Mouse (Mus musculus) testis, adult 2 months (tissue): ENCODE results near the gene Vav2.

Source experiments
- CTCF ChIP-seq: fragments of 200-500 bp; IDR thresholded peaks from 2 replicates; pipeline ENCODE4 v1.5.1; 2012; ENCODE audit warnings: low read depth, mild to moderate bottlenecking, inconsistent platforms, low read length, moderate library complexity; ENCODE audit not compliant: control insufficient read depth, insufficient read depth, insufficient replicate concordance
- POLR2A ChIP-seq: fragments of 200-500 bp; IDR thresholded peaks from 2 replicates; pipeline ENCODE4 v1.6.1; 2012; ENCODE audit warnings: low read depth, mild to moderate bottlenecking, inconsistent platforms, low read length, moderate library complexity; ENCODE audit not compliant: control insufficient read depth

DNA sequence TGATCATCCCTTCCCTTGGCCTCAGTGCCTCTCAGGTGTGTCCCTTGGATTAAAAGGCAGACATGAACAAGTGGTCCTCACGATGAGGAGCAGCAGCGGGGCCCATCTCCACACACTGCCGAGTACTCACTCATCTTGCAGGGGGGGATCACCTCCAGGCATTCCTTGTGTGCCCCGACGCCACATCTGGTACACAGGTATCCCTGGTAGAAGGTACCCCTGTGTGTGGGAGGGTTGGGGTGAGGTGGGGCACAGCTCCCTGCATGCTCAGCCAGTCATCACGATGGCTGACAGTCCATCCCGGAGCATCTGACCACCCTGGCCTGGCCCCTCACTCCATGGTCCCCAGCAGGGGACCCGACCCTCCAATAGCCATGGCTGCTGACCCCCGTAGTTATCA is 145.1 kb downstream of the Vav2 start:
- TF ChIP-seq CTCF (no peak), POLR2A (no peak)
